Mouse (Mus musculus): ENCODE measurements around the gene Tchhl1. TPM values are rescaled to one million over a fixed set of nuclear protein-coding genes. Genes with fewer than 3 reads are reported as not detected.
A peak's percentile ranks its signal among the peaks of the same experiment; 100 is the strongest.

The Tchhl1 gene
- 0.28 and 0.33 TPM in 2 replicates for polyA plus RNA-seq (2015; fragmentation: Nextera tagmentation; extraction: Ambion mirVana)

GRCm38 (mm10) chr3:93468561-93468960 is at the start of gene Tchhl1:
TSS of gene Tchhl1 (plus strand) at chr3:93468754.
- no peak within 1 kb of the TSS for H3K4me3 ChIP-seq (replicated peaks; ENCODE audit: low read depth, low read length)
- H3K9ac ChIP-seq (ENCODE audit: low read depth, low read length): no peak within 1 kb of the TSS
- H3K9me3 ChIP-seq (replicated peaks; ENCODE audit: low read length): no peaks in the 10 kb centered on the region
- no peaks in the 10 kb centered on the region for H3K4me1 ChIP-seq (replicated peaks; ENCODE audit: insufficient read depth, low read length)
- ATAC-seq (replicated peaks; ENCODE audit: low FRiP score, low read depth): no peak
- peak; percentile 58 for DNase-seq (ENCODE audit: low spot score)
- no peaks in the 10 kb centered on the region for H3K36me3 ChIP-seq (ENCODE audit: insufficient read depth, low read length)
- 16% methylated on average over 5 of the region's 5 CpGs for WGBS
- no peak within 1 kb of the TSS for H3K4me2 ChIP-seq (ENCODE audit: low read length)
- H3K27ac ChIP-seq: no peak within 1 kb of the TSS
- H3K27me3 ChIP-seq (ENCODE audit: insufficient read depth, low read length): no peaks in the 10 kb centered on the region
- TF ChIP-seq CTCF (IDR thresholded peaks at IDR 0.05; ENCODE audit: low read depth): no peak

GRCm38 (mm10) chr3:93431673-93432072 is 36.9 kb upstream of the Tchhl1 start:
- ATAC-seq (replicated peaks; ENCODE audit: low FRiP score, low read depth) (no peak), DNase-seq (ENCODE audit: low spot score) (no peak)
- H3K9ac ChIP-seq (ENCODE audit: low read depth, low read length): no peak overlapping the region
- H3K27me3 ChIP-seq (ENCODE audit: insufficient read depth, low read length): 0 out of 2 replicates have a peak, but pooled peaks cover 3% of the 10 kb centered on the region
- no peaks in the 10 kb centered on the region for H3K36me3 ChIP-seq (ENCODE audit: insufficient read depth, low read length)
- H3K4me1 ChIP-seq (replicated peaks; ENCODE audit: insufficient read depth, low read length): no peaks in the 10 kb centered on the region
- 57% methylated on average over 3 of the region's 3 CpGs for WGBS
- no peaks in the 10 kb centered on the region for H3K9me3 ChIP-seq (replicated peaks; ENCODE audit: low read length)
- H3K4me2 ChIP-seq (ENCODE audit: low read length): no peak overlapping the region
- no peak overlapping the region for H3K4me3 ChIP-seq (replicated peaks; ENCODE audit: low read depth, low read length)
- TF ChIP-seq CTCF (IDR thresholded peaks at IDR 0.05; ENCODE audit: low read depth): no peak
- no peak overlapping the region for H3K27ac ChIP-seq

GRCm38 (mm10) chr3:93442030-93442429 is 26.5 kb upstream of the Tchhl1 start, which contains the start of gene Tchh:
TSS of gene Tchh (plus strand) at chr3:93442330.
- 90% methylated on average over 1 of the region's 1 CpGs for whole genome bisulfite sequencing
- H3K9me3 ChIP-seq (replicated peaks; ENCODE audit: low read length): no peaks in the 10 kb centered on the region
- ATAC-seq (replicated peaks; ENCODE audit: low FRiP score, low read depth): no peak
- no peak within 1 kb of the TSS; the same call in 1 of the 2 replicates for H3K4me3 ChIP-seq (replicated peaks; ENCODE audit: low read depth, low read length)
- TF ChIP-seq CTCF (IDR thresholded peaks at IDR 0.05; ENCODE audit: low read depth): no peak
- H3K9ac ChIP-seq (ENCODE audit: low read depth, low read length): no peak within 1 kb of the TSS
- no peak for DNase-seq (ENCODE audit: low spot score)
- H3K27me3 ChIP-seq (ENCODE audit: insufficient read depth, low read length): peaks cover 13% of the 10 kb centered on the region
- H3K36me3 ChIP-seq (ENCODE audit: insufficient read depth, low read length): no peaks in the 10 kb centered on the region
- peaks cover 7% of the 10 kb centered on the region for H3K4me1 ChIP-seq (replicated peaks; ENCODE audit: insufficient read depth, low read length)
- H3K27ac ChIP-seq: no peak within 1 kb of the TSS
- H3K4me2 ChIP-seq (ENCODE audit: low read length): peak within 1 kb of the TSS; percentile 94

- Histone ChIP-seq H3K4me1 (replicated peaks; ENCODE audit: insufficient read depth, low read length) (peaks cover 9% of the 10 kb centered on the region), H3K4me2 (ENCODE audit: low read length) (peak overlapping the region; percentile 94), H3K36me3 (ENCODE audit: insufficient read depth, low read length) (no peaks in the 10 kb centered on the region), H3K27me3 (ENCODE audit: insufficient read depth, low read length) (peaks cover 13% of the 10 kb centered on the region), H3K9ac (ENCODE audit: low read depth, low read length) (0 out of 2 replicates have a peak overlapping the region, but pooled peaks have one; percentile 41), H3K9me3 (replicated peaks; ENCODE audit: low read length) (no peaks in the 10 kb centered on the region), H3K27ac (no peak overlapping the region), H3K4me3 (replicated peaks; ENCODE audit: low read depth, low read length) (peak overlapping the region; percentile 47)
- WGBS: under 1% methylated on average over 38 of the region's 38 CpGs
- DNase-seq (ENCODE audit: low spot score) (peak; percentile 44), ATAC-seq (replicated peaks; ENCODE audit: low FRiP score, low read depth) (no peak)
- no peak for TF ChIP-seq CTCF (IDR thresholded peaks at IDR 0.05; ENCODE audit: low read depth)
Observed at GRCm38 (mm10) chr3:93443501-93444101, 25.0 kb upstream of the Tchhl1 start.

- DNase-seq (ENCODE audit: low spot score): peak; percentile 86
- peak overlapping the region; percentile 41; the same call in 1 of the 2 replicates for H3K9ac ChIP-seq (ENCODE audit: low read depth, low read length)
- peaks cover 9% of the 10 kb centered on the region for H3K4me1 ChIP-seq (replicated peaks; ENCODE audit: insufficient read depth, low read length)
- peak overlapping the region; percentile 94 for H3K4me2 ChIP-seq (ENCODE audit: low read length)
- peaks cover 13% of the 10 kb centered on the region for H3K27me3 ChIP-seq (ENCODE audit: insufficient read depth, low read length)
- no peak for TF ChIP-seq CTCF (IDR thresholded peaks at IDR 0.05; ENCODE audit: low read depth)
- H3K27ac ChIP-seq: peak overlapping the region; percentile 39; the same call in 1 of the 2 replicates
- under 1% methylated on average over 56 of the region's 56 CpGs for WGBS
- no peaks in the 10 kb centered on the region for H3K9me3 ChIP-seq (replicated peaks; ENCODE audit: low read length)
- peak; percentile 65; the same call in 1 of the 2 replicates for ATAC-seq (replicated peaks; ENCODE audit: low FRiP score, low read depth)
- H3K36me3 ChIP-seq (ENCODE audit: insufficient read depth, low read length): no peaks in the 10 kb centered on the region
- H3K4me3 ChIP-seq (replicated peaks; ENCODE audit: low read depth, low read length): peak overlapping the region; percentile 47
Observed at GRCm38 (mm10) chr3:93444343-93445164, 24.0 kb upstream of the Tchhl1 start.

- peak overlapping the region; percentile 47 for H3K4me3 ChIP-seq (replicated peaks; ENCODE audit: low read depth, low read length)
- DNase-seq (ENCODE audit: low spot score): peak; percentile 73
- peak overlapping the region; percentile 94 for H3K4me2 ChIP-seq (ENCODE audit: low read length)
- H3K27me3 ChIP-seq (ENCODE audit: insufficient read depth, low read length): peaks cover 13% of the 10 kb centered on the region
- H3K36me3 ChIP-seq (ENCODE audit: insufficient read depth, low read length): no peaks in the 10 kb centered on the region
- H3K4me1 ChIP-seq (replicated peaks; ENCODE audit: insufficient read depth, low read length): peaks cover 9% of the 10 kb centered on the region
- ATAC-seq (replicated peaks; ENCODE audit: low FRiP score, low read depth): no peak
- under 1% methylated on average over 36 of the region's 36 CpGs for WGBS
- H3K9me3 ChIP-seq (replicated peaks; ENCODE audit: low read length): no peaks in the 10 kb centered on the region
- H3K9ac ChIP-seq (ENCODE audit: low read depth, low read length): peak overlapping the region; percentile 40; the same call in 1 of the 2 replicates
- TF ChIP-seq CTCF (IDR thresholded peaks at IDR 0.05; ENCODE audit: low read depth): no peak
- peak overlapping the region; percentile 39; the same call in 1 of the 2 replicates for H3K27ac ChIP-seq
Observed at GRCm38 (mm10) chr3:93445165-93445705, 23.3 kb upstream of the Tchhl1 start.

All from kidney, postnatal 0 days (tissue).